Mouse (Mus musculus): ENCODE measurements around the gene Olfr573-ps1. TPM values are rescaled to one million over a fixed set of nuclear protein-coding genes. Genes with fewer than 3 reads are reported as not detected.
A peak's percentile ranks its signal among the peaks of the same experiment; 100 is the strongest.

The Olfr573-ps1 gene
- polyA plus RNA-seq, 1 experiment from 2014 or later = not detected

- Histone ChIP-seq H3K27me3 (ENCODE audit: insufficient read depth, low read length) (no peaks in the 10 kb centered on the region), H3K9me3 (ENCODE audit: low read length) (no peaks in the 10 kb centered on the region), H3K4me3 (ENCODE audit: low read length) (no peak overlapping the region), H3K4me1 (ENCODE audit: insufficient read depth, low read length) (no peaks in the 10 kb centered on the region), H3K27ac (ENCODE audit: low read length) (no peak overlapping the region), H3K4me2 (replicated peaks; ENCODE audit: low read depth, low read length) (no peak overlapping the region), H3K36me3 (ENCODE audit: insufficient read depth, low read length) (no peaks in the 10 kb centered on the region), H3K9ac (replicated peaks; ENCODE audit: low read length) (no peak overlapping the region)
- ATAC-seq (ENCODE audit: low FRiP score, low TSS enrichment) = no peak
- 61% methylated on average over 3 of the region's 3 CpGs for WGBS
These were observed 15.3 kb downstream of the Olfr573-ps1 start for GRCm38 (mm10) chr7:102927105-102927504.

GRCm38 (mm10) chr7:102924109-102924508 lies 18.3 kb downstream of the Olfr573-ps1 start, which contains the start of gene Olfr572:
Gene Olfr572 (plus strand): TSS chr7:102924409.
- Histone ChIP-seq H3K4me3 (ENCODE audit: low read length) (no peak within 1 kb of the TSS), H3K9ac (replicated peaks; ENCODE audit: low read length) (no peak within 1 kb of the TSS), H3K27me3 (ENCODE audit: insufficient read depth, low read length) (no peaks in the 10 kb centered on the region), H3K36me3 (ENCODE audit: insufficient read depth, low read length) (no peaks in the 10 kb centered on the region), H3K4me2 (replicated peaks; ENCODE audit: low read depth, low read length) (no peak within 1 kb of the TSS), H3K4me1 (ENCODE audit: insufficient read depth, low read length) (no peaks in the 10 kb centered on the region), H3K9me3 (ENCODE audit: low read length) (no peaks in the 10 kb centered on the region), H3K27ac (ENCODE audit: low read length) (no peak within 1 kb of the TSS)
- ATAC-seq (ENCODE audit: low FRiP score, low TSS enrichment) = no peak
- 48% methylated on average over 1 of the region's 1 CpGs for WGBS

GRCm38 (mm10) chr7:102919632-102920031 lies 22.7 kb downstream of the Olfr573-ps1 start:
- Histone ChIP-seq H3K9ac (replicated peaks; ENCODE audit: low read length) (no peak overlapping the region), H3K27me3 (ENCODE audit: insufficient read depth, low read length) (no peaks in the 10 kb centered on the region), H3K36me3 (ENCODE audit: insufficient read depth, low read length) (no peaks in the 10 kb centered on the region), H3K4me3 (ENCODE audit: low read length) (no peak overlapping the region), H3K4me2 (replicated peaks; ENCODE audit: low read depth, low read length) (no peak overlapping the region), H3K4me1 (ENCODE audit: insufficient read depth, low read length) (no peaks in the 10 kb centered on the region), H3K9me3 (ENCODE audit: low read length) (no peaks in the 10 kb centered on the region), H3K27ac (ENCODE audit: low read length) (no peak overlapping the region)
- ATAC-seq (ENCODE audit: low FRiP score, low TSS enrichment) = peak; percentile 31; the same call in 1 of the 2 replicates
- WGBS = 8% methylated on average over 1 of the region's 1 CpGs

GRCm38 (mm10) chr7:102917032-102917875 lies 25.1 kb downstream of the Olfr573-ps1 start, which contains the start of gene Olfr571:
Gene Olfr571 (minus strand): TSS chr7:102917536.
- no peak for ATAC-seq (ENCODE audit: low FRiP score, low TSS enrichment)
- H3K27ac ChIP-seq (ENCODE audit: low read length) = no peak within 1 kb of the TSS
- no peaks in the 10 kb centered on the region for H3K36me3 ChIP-seq (ENCODE audit: insufficient read depth, low read length)
- WGBS = 61% methylated on average over 4 of the region's 4 CpGs
- H3K9ac ChIP-seq (replicated peaks; ENCODE audit: low read length) = no peak within 1 kb of the TSS
- no peaks in the 10 kb centered on the region for H3K9me3 ChIP-seq (ENCODE audit: low read length)
- H3K4me3 ChIP-seq (ENCODE audit: low read length) = no peak within 1 kb of the TSS
- H3K4me2 ChIP-seq (replicated peaks; ENCODE audit: low read depth, low read length) = no peak within 1 kb of the TSS
- H3K27me3 ChIP-seq (ENCODE audit: insufficient read depth, low read length) = no peaks in the 10 kb centered on the region
- H3K4me1 ChIP-seq (ENCODE audit: insufficient read depth, low read length) = no peaks in the 10 kb centered on the region

- 60% methylated on average over 5 of the region's 5 CpGs for WGBS
- Histone ChIP-seq H3K36me3 (ENCODE audit: insufficient read depth, low read length) (no peaks in the 10 kb centered on the region), H3K27ac (ENCODE audit: low read length) (no peak overlapping the region), H3K27me3 (ENCODE audit: insufficient read depth, low read length) (no peaks in the 10 kb centered on the region), H3K9ac (replicated peaks; ENCODE audit: low read length) (no peak overlapping the region), H3K9me3 (ENCODE audit: low read length) (no peaks in the 10 kb centered on the region), H3K4me2 (replicated peaks; ENCODE audit: low read depth, low read length) (no peak overlapping the region), H3K4me3 (ENCODE audit: low read length) (no peak overlapping the region), H3K4me1 (ENCODE audit: insufficient read depth, low read length) (no peaks in the 10 kb centered on the region)
- no peak for ATAC-seq (ENCODE audit: low FRiP score, low TSS enrichment)
These were observed 26.0 kb downstream of the Olfr573-ps1 start for GRCm38 (mm10) chr7:102916405-102916804.

- no peak overlapping the region for H3K4me2 ChIP-seq (replicated peaks; ENCODE audit: low read depth, low read length)
- no peak for ATAC-seq (ENCODE audit: low FRiP score, low TSS enrichment)
- H3K27ac ChIP-seq (ENCODE audit: low read length) = no peak overlapping the region
- H3K36me3 ChIP-seq (ENCODE audit: insufficient read depth, low read length) = no peaks in the 10 kb centered on the region
- WGBS = 26% methylated on average over 1 of the region's 1 CpGs
- no peaks in the 10 kb centered on the region for H3K4me1 ChIP-seq (ENCODE audit: insufficient read depth, low read length)
- no peak overlapping the region for H3K9ac ChIP-seq (replicated peaks; ENCODE audit: low read length)
- no peaks in the 10 kb centered on the region for H3K27me3 ChIP-seq (ENCODE audit: insufficient read depth, low read length)
- no peaks in the 10 kb centered on the region for H3K9me3 ChIP-seq (ENCODE audit: low read length)
- H3K4me3 ChIP-seq (ENCODE audit: low read length) = no peak overlapping the region
These were observed 27.1 kb downstream of the Olfr573-ps1 start for GRCm38 (mm10) chr7:102915261-102915660.

Other genes starting within 250 kb of the Olfr573-ps1 start
- gene Olfr557, start 246.7 kb downstream of the Olfr573-ps1 start, polyA plus RNA-seq (2015; fragmentation: Nextera tagmentation; extraction: Ambion mirVana) = not detected in 2 replicates
- gene Olfr558, start 240.4 kb downstream of the Olfr573-ps1 start, polyA plus RNA-seq (2015; fragmentation: Nextera tagmentation; extraction: Ambion mirVana) = 0.92 and 1.1 TPM in 2 replicates
- not detected in 2 replicates for gene Olfr33, start 223.5 kb downstream of the Olfr573-ps1 start, polyA plus RNA-seq (2015; fragmentation: Nextera tagmentation; extraction: Ambion mirVana)
- gene Olfr559, start 215.1 kb downstream of the Olfr573-ps1 start, polyA plus RNA-seq (2015; fragmentation: Nextera tagmentation; extraction: Ambion mirVana) = not detected in 2 replicates
- not detected in 2 replicates for gene Olfr560, start 183.2 kb downstream of the Olfr573-ps1 start, polyA plus RNA-seq (2015; fragmentation: Nextera tagmentation; extraction: Ambion mirVana)
- 0.58 and 0.89 TPM in 2 replicates for gene Olfr78, start 183.1 kb downstream of the Olfr573-ps1 start, polyA plus RNA-seq (2015; fragmentation: Nextera tagmentation; extraction: Ambion mirVana)
- not detected in 2 replicates for gene Olfr561, start 171.4 kb downstream of the Olfr573-ps1 start, polyA plus RNA-seq (2015; fragmentation: Nextera tagmentation; extraction: Ambion mirVana)
- gene Olfr564, start 139.1 kb downstream of the Olfr573-ps1 start, polyA plus RNA-seq (2015; fragmentation: Nextera tagmentation; extraction: Ambion mirVana) = not detected in 2 replicates
- gene Olfr566, start 83.8 kb downstream of the Olfr573-ps1 start, polyA plus RNA-seq (2015; fragmentation: Nextera tagmentation; extraction: Ambion mirVana) = not detected in 2 replicates
- not detected in 2 replicates for gene Olfr568, start 65.5 kb downstream of the Olfr573-ps1 start, polyA plus RNA-seq (2015; fragmentation: Nextera tagmentation; extraction: Ambion mirVana)
- gene Olfr569, start 51.7 kb downstream of the Olfr573-ps1 start, polyA plus RNA-seq (2015; fragmentation: Nextera tagmentation; extraction: Ambion mirVana) = not detected in 2 replicates
- not detected in 2 replicates for gene Olfr570, start 48.0 kb downstream of the Olfr573-ps1 start, polyA plus RNA-seq (2015; fragmentation: Nextera tagmentation; extraction: Ambion mirVana)
- not detected in 2 replicates for gene Olfr571, start 25.0 kb downstream of the Olfr573-ps1 start, polyA plus RNA-seq (2015; fragmentation: Nextera tagmentation; extraction: Ambion mirVana)
- gene Olfr572, start 18.2 kb downstream of the Olfr573-ps1 start, polyA plus RNA-seq (2015; fragmentation: Nextera tagmentation; extraction: Ambion mirVana) = not detected in 2 replicates
- not detected in 2 replicates for gene Olfr574, start 5.9 kb upstream of the Olfr573-ps1 start, polyA plus RNA-seq (2015; fragmentation: Nextera tagmentation; extraction: Ambion mirVana)
- gene Olfr575, start 16.2 kb upstream of the Olfr573-ps1 start, polyA plus RNA-seq (2015; fragmentation: Nextera tagmentation; extraction: Ambion mirVana) = not detected in 2 replicates
- gene Olfr576, start 20.1 kb upstream of the Olfr573-ps1 start, polyA plus RNA-seq (2015; fragmentation: Nextera tagmentation; extraction: Ambion mirVana) = not detected in 2 replicates
- gene Olfr577, start 33.4 kb upstream of the Olfr573-ps1 start, polyA plus RNA-seq (2015; fragmentation: Nextera tagmentation; extraction: Ambion mirVana) = not detected in 2 replicates
- not detected in 2 replicates for gene Olfr578, start 46.7 kb upstream of the Olfr573-ps1 start, polyA plus RNA-seq (2015; fragmentation: Nextera tagmentation; extraction: Ambion mirVana)
- gene Olfr582, start 95.4 kb upstream of the Olfr573-ps1 start, polyA plus RNA-seq (2015; fragmentation: Nextera tagmentation; extraction: Ambion mirVana) = not detected in 2 replicates
- not detected in 2 replicates for gene Olfr583, start 108.7 kb upstream of the Olfr573-ps1 start, polyA plus RNA-seq (2015; fragmentation: Nextera tagmentation; extraction: Ambion mirVana)
- not detected in 2 replicates for gene Olfr584, start 139.3 kb upstream of the Olfr573-ps1 start, polyA plus RNA-seq (2015; fragmentation: Nextera tagmentation; extraction: Ambion mirVana)
- gene Olfr585, start 155.1 kb upstream of the Olfr573-ps1 start, polyA plus RNA-seq (2015; fragmentation: Nextera tagmentation; extraction: Ambion mirVana) = not detected in 2 replicates
- gene Olfr586, start 183.1 kb upstream of the Olfr573-ps1 start, polyA plus RNA-seq (2015; fragmentation: Nextera tagmentation; extraction: Ambion mirVana) = not detected in 2 replicates
- not detected in 2 replicates for gene Olfr588-ps1, start 198.3 kb upstream of the Olfr573-ps1 start, polyA plus RNA-seq (2015; fragmentation: Nextera tagmentation; extraction: Ambion mirVana)
- gene Olfr589, start 213.8 kb upstream of the Olfr573-ps1 start, polyA plus RNA-seq (2015; fragmentation: Nextera tagmentation; extraction: Ambion mirVana) = not detected in 2 replicates
- gene Olfr591, start 235.8 kb upstream of the Olfr573-ps1 start, polyA plus RNA-seq (2015; fragmentation: Nextera tagmentation; extraction: Ambion mirVana) = not detected in 2 replicates
- not detected in 2 replicates for gene Olfr592, start 242.2 kb upstream of the Olfr573-ps1 start, polyA plus RNA-seq (2015; fragmentation: Nextera tagmentation; extraction: Ambion mirVana)

Measured in kidney, embryonic 16.5 days (tissue).